Mouse (Mus musculus) heart, embryonic 10.5 days (tissue): Measurements from ENCODE around the gene Gm4952. TPM values are rescaled to one million over a fixed set of nuclear protein-coding genes. Genes with fewer than 3 reads are reported as not detected.

Experiments used
- DNase-seq: peaks from one replicate; pipeline ENCODE4 v3.0.0-alpha.2; 2017; ENCODE audit warnings: low spot score
- H3K27ac ChIP-seq: fragments of 300-500 bp; sonication (generic); 2 replicates; pipeline ENCODE4 v1.5.1; 2016; ENCODE audit warnings: mild to moderate bottlenecking
- H3K27me3 ChIP-seq: fragments of 300-500 bp; sonication (generic); 2 replicates; pipeline ENCODE4 v1.6.1; 2016; ENCODE audit warnings: mild to moderate bottlenecking; ENCODE audit not compliant: poor library complexity, insufficient read depth, severe bottlenecking
- H3K36me3 ChIP-seq: fragments of 300-500 bp; sonication (generic); 2 replicates; pipeline ENCODE4 v1.6.1; 2016; ENCODE audit warnings: mild to moderate bottlenecking, moderate library complexity
- H3K4me1 ChIP-seq: fragments of 300-500 bp; sonication (generic); 2 replicates; pipeline ENCODE4 v1.6.1; 2016; ENCODE audit warnings: mild to moderate bottlenecking
- H3K4me3 ChIP-seq: fragments of 300-500 bp; sonication (generic); 2 replicates; pipeline ENCODE4 v1.5.1; 2016; ENCODE audit warnings: mild to moderate bottlenecking, moderate library complexity
- H3K9me3 ChIP-seq: fragments of 300-500 bp; sonication (generic); 2 replicates; pipeline ENCODE4 v1.6.1; 2016; ENCODE audit warnings: mild to moderate bottlenecking, moderate library complexity
- WGBS: fragments of 180-500 bp; shearing (Covaris S2); methylation state at CpG from one replicate; pipeline ENCODE4 v1.1.7; 2016; 5-methylcytosine and 5-hydroxymethylcytosine counted together
- polyA plus RNA-seq: library from polyadenylated mRNA; unstranded; fragments of >200 nt; fragmentation: Nextera tagmentation; extraction: Ambion mirVana; gene quantifications from 2 replicates; pipeline ENCODE4 v1.2.1, GENCODE M21; 2016

Gene Gm4952
- polyA plus RNA-seq, 1 experiment from 2014 or later, result 0.10 TPM

GRCm38 (mm10) chr19:12575514-12575913, 24.3 kb upstream of the Gm4952 start:
- WGBS, result 88% methylated on average over 2 of the region's 2 CpGs
- no peak for DNase-seq
- no peaks in the 10 kb centered on the region for H3K27me3 ChIP-seq
- H3K9me3 ChIP-seq, result no peaks in the 10 kb centered on the region
- peaks cover 12% of the 10 kb centered on the region; the same call in 1 of the 2 replicates for H3K4me1 ChIP-seq
- no peak overlapping the region for H3K4me3 ChIP-seq
- H3K27ac ChIP-seq, result no peak overlapping the region
- H3K36me3 ChIP-seq, result peaks cover 17% of the 10 kb centered on the region

GRCm38 (mm10) chr19:12576639-12577038, 23.1 kb upstream of the Gm4952 start:
- Histone ChIP-seq H3K27ac (no peak overlapping the region), H3K27me3 (no peaks in the 10 kb centered on the region), H3K4me1 (peaks cover 12% of the 10 kb centered on the region; the same call in 1 of the 2 replicates), H3K36me3 (peaks cover 17% of the 10 kb centered on the region), H3K9me3 (no peaks in the 10 kb centered on the region), H3K4me3 (no peak overlapping the region)
- DNase-seq, result no peak
- WGBS, result 90% methylated on average over 2 of the region's 2 CpGs

DNA sequence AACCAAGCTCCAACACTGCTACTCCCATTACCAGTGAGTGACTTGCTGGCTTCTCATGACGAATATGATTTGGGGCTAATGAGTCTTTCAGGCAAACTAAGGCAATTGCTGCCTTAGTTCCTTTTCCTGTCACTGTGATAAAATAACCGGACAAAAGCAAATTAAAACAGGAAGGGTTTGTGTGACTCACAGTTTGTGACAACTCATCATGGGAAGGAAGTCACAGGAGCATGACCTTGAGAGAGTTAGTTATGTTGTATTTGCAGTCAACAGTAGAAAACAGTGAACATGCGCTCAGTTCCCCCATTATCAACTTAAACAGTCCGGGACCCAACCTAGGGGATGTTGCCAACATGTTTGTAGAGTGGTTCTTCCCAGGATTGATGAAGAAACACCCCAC, 14.5 kb upstream of the Gm4952 start:
- Histone ChIP-seq H3K4me3 (no peak overlapping the region), H3K27ac (no peak overlapping the region), H3K27me3 (no peaks in the 10 kb centered on the region), H3K36me3 (0 out of 2 replicates have a peak, but pooled peaks cover 3% of the 10 kb centered on the region), H3K9me3 (no peaks in the 10 kb centered on the region), H3K4me1 (no peaks in the 10 kb centered on the region)
- no peak for DNase-seq
- 66% methylated on average over 4 of the region's 4 CpGs for WGBS

GRCm38 (mm10) chr19:12591908-12592307, 7.9 kb upstream of the Gm4952 start:
- WGBS, result 17% methylated on average over 1 of the region's 1 CpGs
- Histone ChIP-seq H3K9me3 (no peaks in the 10 kb centered on the region), H3K4me3 (no peak overlapping the region), H3K27me3 (peaks cover 7% of the 10 kb centered on the region), H3K27ac (no peak overlapping the region), H3K4me1 (peaks cover 9% of the 10 kb centered on the region), H3K36me3 (no peaks in the 10 kb centered on the region)
- DNase-seq, result peak; percentile 76

DNA sequence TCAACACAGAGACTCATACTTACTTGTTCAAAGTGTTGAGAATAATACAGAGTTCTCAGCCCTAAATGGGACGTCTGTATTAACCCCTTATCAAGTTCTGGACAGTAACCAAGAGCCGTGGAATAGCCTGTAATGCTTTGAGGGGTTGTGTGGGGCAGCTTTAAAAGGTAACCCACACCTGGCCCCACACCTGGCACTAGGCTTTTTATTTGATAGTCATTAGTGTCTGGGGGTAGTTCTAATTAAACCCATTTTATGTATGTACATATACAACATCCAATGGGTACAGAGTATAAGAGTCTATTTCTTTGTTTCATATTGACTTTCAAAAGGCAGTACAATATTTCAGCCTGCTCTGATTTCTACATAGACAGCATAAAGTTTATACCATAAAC, 4.6 kb upstream of the Gm4952 start:
- Histone ChIP-seq H3K9me3 (no peaks in the 10 kb centered on the region), H3K27me3 (peaks cover 10% of the 10 kb centered on the region), H3K36me3 (no peaks in the 10 kb centered on the region), H3K27ac (no peak overlapping the region), H3K4me3 (peak overlapping the region; percentile 66; the same call in 1 of the 2 replicates), H3K4me1 (peaks cover 9% of the 10 kb centered on the region)
- 61% methylated on average over 2 of the region's 2 CpGs for WGBS
- DNase-seq, result no peak

DNA sequence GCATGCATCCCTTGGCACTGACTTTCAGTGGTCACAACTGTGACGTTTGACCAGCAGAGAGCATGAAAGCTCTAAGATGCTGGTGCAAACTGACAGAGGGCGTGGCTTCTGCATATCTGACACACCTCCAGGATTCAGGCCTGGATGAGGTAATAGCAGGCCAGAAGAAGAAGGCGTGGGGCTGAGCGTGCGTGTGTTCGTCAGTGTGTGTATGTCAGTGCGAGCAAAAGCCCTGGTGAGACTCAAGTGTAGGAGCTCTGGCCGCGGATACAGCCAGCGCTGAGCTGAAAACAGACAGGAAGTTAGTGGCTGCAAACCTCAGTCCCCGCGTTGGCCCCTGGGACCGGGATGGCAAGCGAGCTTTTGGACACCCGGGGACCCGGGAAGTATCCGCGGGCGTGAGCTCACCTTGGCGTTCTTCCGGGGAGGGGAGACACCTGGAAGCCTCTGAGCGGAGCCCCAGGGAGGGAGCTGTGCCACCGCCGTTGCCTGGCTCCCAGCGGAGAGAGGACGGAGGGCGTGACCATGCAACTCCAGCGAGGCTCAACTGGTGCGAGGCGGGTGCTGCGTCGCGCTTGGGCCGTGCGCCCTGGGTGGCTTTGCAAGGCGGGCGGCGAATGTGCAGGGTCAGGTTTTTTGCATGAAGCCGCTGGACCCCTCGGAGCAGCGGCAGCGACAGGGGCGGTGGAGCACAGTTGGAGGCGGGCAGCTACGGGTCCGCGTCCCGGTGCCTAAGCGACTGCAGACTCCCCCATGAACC, 4.1 kb upstream of the Gm4952 start:
- Histone ChIP-seq H3K36me3 (no peaks in the 10 kb centered on the region), H3K27ac (peak overlapping the region; percentile 77), H3K4me3 (peak overlapping the region; percentile 66), H3K9me3 (no peaks in the 10 kb centered on the region), H3K4me1 (peaks cover 9% of the 10 kb centered on the region), H3K27me3 (peaks cover 10% of the 10 kb centered on the region)
- WGBS, result under 1% methylated on average over 49 of the region's 49 CpGs
- DNase-seq, result peak; percentile 80

DNA sequence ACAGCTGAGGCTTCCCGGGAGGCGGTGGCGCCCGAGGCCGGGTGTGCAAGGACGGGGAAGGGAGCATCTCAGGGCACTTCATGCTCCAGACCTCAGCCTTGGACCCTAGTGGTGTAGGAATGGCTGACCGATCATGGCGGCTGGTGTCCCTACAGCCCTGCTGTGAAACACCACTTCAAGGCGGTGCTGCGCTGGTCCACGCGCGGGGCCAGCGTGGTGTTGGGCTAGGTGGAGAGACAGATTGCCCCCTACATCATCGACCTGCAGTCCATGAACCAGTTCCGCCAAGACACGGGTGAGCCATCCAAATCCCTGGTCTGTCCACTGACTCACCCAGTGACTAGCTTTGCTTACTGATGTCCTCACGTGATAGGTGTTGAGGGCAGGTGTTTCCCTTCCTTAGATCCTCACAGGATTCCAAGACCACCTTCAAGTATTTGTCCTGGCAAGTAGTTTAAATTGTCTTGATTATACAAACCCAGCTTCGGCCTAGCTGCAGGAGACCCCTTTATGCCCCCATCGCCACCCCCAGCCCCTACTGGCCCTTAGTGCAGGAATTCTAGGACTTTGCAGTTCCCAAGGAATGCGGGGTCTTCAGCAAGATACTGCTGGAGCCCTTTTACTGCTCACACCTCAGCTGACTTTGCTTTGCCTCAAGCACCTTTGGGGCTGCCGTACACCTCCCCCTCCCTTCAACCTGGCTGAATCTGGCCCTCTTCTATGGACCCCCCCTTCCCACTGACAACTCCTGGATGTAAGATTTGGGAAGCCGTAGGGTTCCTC, 3.3 kb upstream of the Gm4952 start:
- no peaks in the 10 kb centered on the region for H3K9me3 ChIP-seq
- no peak for DNase-seq
- H3K36me3 ChIP-seq, result no peaks in the 10 kb centered on the region
- peak overlapping the region; percentile 77 for H3K27ac ChIP-seq
- H3K4me1 ChIP-seq, result peaks cover 9% of the 10 kb centered on the region
- H3K4me3 ChIP-seq, result peak overlapping the region; percentile 66
- 16% methylated on average over 23 of the region's 23 CpGs for WGBS
- H3K27me3 ChIP-seq, result peaks cover 10% of the 10 kb centered on the region

- H3K4me1 ChIP-seq, result peaks cover 9% of the 10 kb centered on the region
- WGBS, result 66% methylated on average over 3 of the region's 3 CpGs
- no peaks in the 10 kb centered on the region for H3K9me3 ChIP-seq
- no peak for DNase-seq
- no peak overlapping the region; the same call in 1 of the 2 replicates for H3K4me3 ChIP-seq
- H3K36me3 ChIP-seq, result no peaks in the 10 kb centered on the region
- H3K27me3 ChIP-seq, result peaks cover 10% of the 10 kb centered on the region
- H3K27ac ChIP-seq, result no peak overlapping the region
Measured at GRCm38 (mm10) chr19:12597073-12597405, 2.7 kb upstream of the Gm4952 start.

DNA sequence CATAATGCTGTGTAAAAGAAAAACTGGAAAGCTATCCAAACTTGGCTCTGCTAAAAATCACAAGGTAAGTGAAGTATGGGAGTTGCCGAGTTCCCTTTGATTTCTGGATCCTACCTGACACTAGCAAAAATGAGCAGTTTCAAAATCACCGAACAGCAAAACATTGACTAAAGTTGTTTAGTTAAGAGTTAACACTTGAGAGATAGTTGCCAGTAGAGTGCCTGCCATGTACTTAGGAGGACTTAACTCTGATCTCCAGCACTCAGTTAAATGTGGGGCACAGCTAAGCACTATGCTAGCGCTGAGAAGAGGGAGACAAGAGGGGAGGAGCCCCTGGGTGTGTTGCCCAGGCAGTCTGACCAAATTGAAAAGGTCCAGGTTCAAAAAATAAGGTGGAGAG, 1.1 kb upstream of the Gm4952 start:
- no peak for DNase-seq
- Histone ChIP-seq H3K4me3 (no peak overlapping the region), H3K9me3 (no peaks in the 10 kb centered on the region), H3K27me3 (peaks cover 10% of the 10 kb centered on the region), H3K36me3 (no peaks in the 10 kb centered on the region), H3K4me1 (peaks cover 9% of the 10 kb centered on the region), H3K27ac (no peak overlapping the region)
- 66% methylated on average over 3 of the region's 3 CpGs for WGBS

DNA sequence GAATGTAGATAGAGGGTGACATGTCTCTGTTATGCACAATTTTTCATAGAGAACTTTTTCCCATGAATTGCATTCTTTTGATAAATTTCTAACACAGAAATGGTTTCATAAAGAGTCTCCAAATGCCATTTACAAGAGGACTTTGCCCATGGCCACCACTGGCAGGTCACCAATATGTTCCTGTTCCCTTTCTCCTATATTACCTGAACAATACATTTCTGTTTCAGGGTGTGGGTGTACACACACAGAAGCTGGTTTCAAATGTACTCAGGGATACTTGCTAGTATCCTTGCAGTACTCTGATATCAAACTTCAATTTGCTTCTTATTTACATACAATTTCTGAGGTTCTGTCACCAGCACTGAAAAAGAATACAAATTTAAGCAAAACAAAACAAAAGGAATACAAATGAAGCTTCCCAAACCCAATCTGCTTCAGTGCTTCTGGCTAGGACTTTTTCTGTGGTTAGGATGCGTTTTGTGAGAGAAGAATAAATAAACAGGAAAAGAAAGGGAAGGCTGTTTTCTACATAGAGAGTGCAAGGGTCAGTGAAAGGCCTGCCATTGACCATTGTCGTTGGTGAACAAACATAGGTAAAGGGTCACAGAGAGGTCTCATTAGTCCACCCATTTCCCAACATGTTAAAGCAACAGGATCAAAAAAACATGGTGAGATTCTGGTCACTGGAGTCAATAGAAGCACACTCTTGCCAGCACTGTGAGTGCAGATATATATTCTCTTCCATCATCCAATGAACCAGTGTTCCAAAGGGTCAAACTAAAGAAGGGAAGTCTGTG, 1.1 kb downstream of the Gm4952 start:
- Histone ChIP-seq H3K36me3 (no peaks in the 10 kb centered on the region), H3K4me3 (no peak overlapping the region), H3K4me1 (peaks cover 9% of the 10 kb centered on the region), H3K9me3 (no peaks in the 10 kb centered on the region), H3K27ac (no peak overlapping the region), H3K27me3 (peaks cover 10% of the 10 kb centered on the region)
- no peak for DNase-seq
- WGBS, result 45% methylated on average over 2 of the region's 2 CpGs

GRCm38 (mm10) chr19:12608336-12608735, 8.6 kb downstream of the Gm4952 start:
- Histone ChIP-seq H3K9me3 (no peaks in the 10 kb centered on the region), H3K27me3 (no peaks in the 10 kb centered on the region), H3K4me1 (no peaks in the 10 kb centered on the region), H3K27ac (no peak overlapping the region), H3K36me3 (no peaks in the 10 kb centered on the region), H3K4me3 (no peak overlapping the region)
- DNase-seq, result no peak

DNA sequence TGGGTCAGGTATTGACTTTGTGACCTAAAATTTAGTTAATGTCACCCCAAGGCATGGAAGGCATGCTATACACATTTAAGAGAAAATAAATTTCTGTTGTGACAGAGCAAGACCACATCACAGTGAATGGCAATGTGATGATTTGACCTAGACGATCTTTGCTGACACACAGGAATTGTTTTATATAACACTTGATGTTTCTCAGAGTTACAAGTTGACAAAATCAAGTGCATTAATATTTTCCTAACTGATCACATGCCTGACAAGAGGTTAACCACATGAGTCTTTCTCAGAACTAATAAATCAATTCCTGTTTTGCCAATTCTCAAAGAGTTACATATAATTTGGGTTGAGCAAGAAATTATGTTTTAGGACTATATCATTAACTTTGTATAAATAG, 13.9 kb downstream of the Gm4952 start:
- no peaks in the 10 kb centered on the region for H3K4me1 ChIP-seq
- DNase-seq, result no peak
- H3K27me3 ChIP-seq, result no peaks in the 10 kb centered on the region
- no peak overlapping the region for H3K27ac ChIP-seq
- no peaks in the 10 kb centered on the region for H3K9me3 ChIP-seq
- no peaks in the 10 kb centered on the region for H3K36me3 ChIP-seq
- no peak overlapping the region for H3K4me3 ChIP-seq
- 71% methylated on average over 1 of the region's 1 CpGs for WGBS

DNA sequence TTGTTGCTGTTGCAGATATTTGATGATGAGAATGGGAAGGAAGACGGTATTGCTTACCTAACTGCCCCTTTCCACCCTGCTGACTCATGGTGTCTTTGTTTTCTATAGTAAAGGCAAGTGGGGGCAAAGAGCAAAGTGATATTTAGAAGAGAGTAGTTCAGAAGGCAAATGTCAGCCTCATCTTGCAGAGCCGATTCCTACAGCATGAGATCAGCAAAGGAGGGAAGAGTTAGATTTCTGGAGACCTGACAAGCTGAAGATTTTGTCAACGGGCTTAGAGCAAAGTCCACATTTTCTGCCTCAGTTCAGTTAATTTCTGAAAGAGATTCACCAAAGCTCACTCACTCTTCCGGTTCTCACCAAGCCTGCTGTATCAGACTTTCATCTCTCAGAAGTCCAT, 33.4 kb downstream of the Gm4952 start, which contains the start of gene Glyat:
Glyat (plus strand) TSS at position 133 of the 400 bp plus-strand sequence.
- H3K9me3 ChIP-seq, result no peaks in the 10 kb centered on the region
- 78% methylated on average over 4 of the region's 4 CpGs for WGBS
- no peak for DNase-seq

More for the DNA sequence above, 33.4 kb downstream of the Gm4952 start, which contains the start of gene Glyat:
- no peaks in the 10 kb centered on the region for H3K27me3 ChIP-seq
- no peak within 1 kb of the TSS for H3K27ac ChIP-seq
- H3K4me3 ChIP-seq, result no peak within 1 kb of the TSS
- H3K4me1 ChIP-seq, result no peaks in the 10 kb centered on the region
- H3K36me3 ChIP-seq, result no peaks in the 10 kb centered on the region
